Mouse (Mus musculus): ENCODE measurements at regions not wholly inside any gene's neighbourhood (a gene's known extent, or its start where the extent isn't known, plus 50 kb on each side); places are given as distances from the start of the nearest gene placed in this dataset.
"Not testable (repeated sequence)": the region's sequence is repeated elsewhere in the genome, so short reads cannot be mapped to it uniquely, and the experiment has no call there.

DNA sequence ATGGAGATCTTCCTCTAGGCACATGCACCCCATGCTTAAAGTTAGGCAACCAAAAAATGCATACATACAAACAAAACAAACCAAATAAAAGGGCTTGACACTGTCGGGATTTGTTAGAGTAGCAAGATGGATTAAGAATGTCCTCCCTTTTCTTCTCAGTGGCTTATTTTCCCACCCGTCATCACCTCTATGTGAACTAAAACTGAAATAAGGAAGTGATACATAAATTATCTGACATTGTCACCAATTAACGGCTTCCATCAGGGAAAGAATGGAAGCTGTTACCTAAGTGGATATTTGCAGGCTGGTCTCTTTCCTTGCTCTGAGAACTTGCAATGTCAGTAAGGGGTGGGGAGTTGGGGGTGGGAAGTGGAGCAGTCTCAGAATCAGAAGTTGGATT lies 541.5 kb downstream of the Diaph3 start:
- no peaks in the 10 kb centered on the region for H3K36me3 ChIP-seq (ENCODE audit: control insufficient read depth, insufficient read depth, low read length)
- H3K4me2 ChIP-seq: no peak overlapping the region
- DNase-seq (ENCODE audit: low spot score) (no peak), ATAC-seq (replicated peaks; ENCODE audit: low FRiP score) (no peak)
- H3K27me3 ChIP-seq (replicated peaks; ENCODE audit: control insufficient read depth, insufficient read depth, low read length): no peaks in the 10 kb centered on the region
- H3K4me1 ChIP-seq (replicated peaks; ENCODE audit: control insufficient read depth, insufficient read depth, low read length): no peaks in the 10 kb centered on the region
- H3K9ac ChIP-seq (ENCODE audit: low read depth, low read length): no peak overlapping the region
- 71% methylated on average over 3 of the region's 3 CpGs for WGBS
- H3K27ac ChIP-seq (ENCODE audit: low read depth, low read length): no peak overlapping the region
- H3K4me3 ChIP-seq (ENCODE audit: low read depth, low read length): no peak overlapping the region
- no peaks in the 10 kb centered on the region for H3K9me3 ChIP-seq (ENCODE audit: control insufficient read depth, low read length)

- H3K4me2 ChIP-seq: no peak overlapping the region
- no peak overlapping the region for H3K4me3 ChIP-seq (ENCODE audit: low read depth, low read length)
- H3K9me3 ChIP-seq (ENCODE audit: control insufficient read depth, low read length): no peaks in the 10 kb centered on the region
- H3K36me3 ChIP-seq (ENCODE audit: control insufficient read depth, insufficient read depth, low read length): no peaks in the 10 kb centered on the region
- ATAC-seq (replicated peaks; ENCODE audit: low FRiP score) (no peak), DNase-seq (ENCODE audit: low spot score) (no peak)
- H3K9ac ChIP-seq (ENCODE audit: low read depth, low read length): no peak overlapping the region
- no peaks in the 10 kb centered on the region for H3K4me1 ChIP-seq (replicated peaks; ENCODE audit: control insufficient read depth, insufficient read depth, low read length)
- 67% methylated on average over 2 of the region's 2 CpGs for WGBS
- H3K27me3 ChIP-seq (replicated peaks; ENCODE audit: control insufficient read depth, insufficient read depth, low read length): no peaks in the 10 kb centered on the region
- H3K27ac ChIP-seq (ENCODE audit: low read depth, low read length): no peak overlapping the region
These were observed 552.5 kb downstream of the Diaph3 start for GRCm38 (mm10) chr14:86588525-86588924.

DNA sequence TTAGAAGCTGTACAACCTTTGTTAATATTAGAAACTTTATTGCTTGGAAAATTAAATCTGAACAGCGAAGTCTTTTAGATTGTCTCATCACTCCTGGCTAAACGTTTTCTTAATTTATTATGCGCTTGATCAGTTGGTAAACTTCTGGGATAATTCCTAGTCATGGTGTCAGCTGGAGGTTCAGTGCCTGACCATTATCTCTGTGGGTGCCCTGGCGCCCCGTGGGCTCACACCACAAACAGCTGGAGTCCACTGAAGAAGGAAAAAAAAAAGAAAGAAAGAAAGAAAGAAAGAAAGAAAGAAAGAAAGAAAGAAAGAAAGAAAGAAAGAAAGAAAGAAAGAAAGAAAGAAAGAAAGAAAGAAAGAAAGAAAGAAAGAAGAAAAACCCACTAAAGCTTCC lies 555.1 kb downstream of the Diaph3 start:
- not testable (repeated sequence) for H3K9me3 ChIP-seq (ENCODE audit: control insufficient read depth, low read length); DNase-seq (ENCODE audit: low spot score); H3K4me3 ChIP-seq (ENCODE audit: low read depth, low read length); H3K27me3 ChIP-seq (replicated peaks; ENCODE audit: control insufficient read depth, insufficient read depth, low read length); H3K4me1 ChIP-seq (replicated peaks; ENCODE audit: control insufficient read depth, insufficient read depth, low read length); H3K27ac ChIP-seq (ENCODE audit: low read depth, low read length); ATAC-seq (replicated peaks; ENCODE audit: low FRiP score); H3K36me3 ChIP-seq (ENCODE audit: control insufficient read depth, insufficient read depth, low read length); H3K9ac ChIP-seq (ENCODE audit: low read depth, low read length); H3K4me2 ChIP-seq
- 66% methylated on average over 5 of the region's 5 CpGs for WGBS

DNA sequence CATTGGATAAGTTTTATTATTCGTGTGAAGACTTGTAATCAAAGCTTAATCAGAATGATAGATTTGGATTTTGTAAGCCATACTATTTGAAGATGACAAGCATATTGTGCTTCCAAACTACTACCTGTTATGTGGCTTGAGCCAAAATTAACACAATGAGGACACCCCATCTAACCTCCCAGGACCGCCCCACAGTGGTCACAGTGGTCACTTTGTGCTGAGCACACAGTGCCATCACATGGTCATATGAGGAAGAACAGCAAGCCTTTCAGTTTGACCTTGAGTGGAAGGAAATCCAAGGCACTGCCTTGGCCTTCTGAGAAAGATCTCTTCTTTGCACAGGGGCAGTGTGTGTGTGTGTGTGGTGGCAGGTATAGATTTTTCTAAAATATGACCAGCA lies 578.3 kb downstream of the Diaph3 start:
- H3K27me3 ChIP-seq (replicated peaks; ENCODE audit: control insufficient read depth, insufficient read depth, low read length): no peaks in the 10 kb centered on the region
- WGBS: 53% methylated on average over 2 of the region's 2 CpGs
- H3K9me3 ChIP-seq (ENCODE audit: control insufficient read depth, low read length): no peaks in the 10 kb centered on the region
- no peak for ATAC-seq (replicated peaks; ENCODE audit: low FRiP score)
- no peaks in the 10 kb centered on the region for H3K4me1 ChIP-seq (replicated peaks; ENCODE audit: control insufficient read depth, insufficient read depth, low read length)
- no peak for DNase-seq (ENCODE audit: low spot score)
- H3K27ac ChIP-seq (ENCODE audit: low read depth, low read length): no peak overlapping the region
- H3K36me3 ChIP-seq (ENCODE audit: control insufficient read depth, insufficient read depth, low read length): no peaks in the 10 kb centered on the region
- no peak overlapping the region for H3K4me2 ChIP-seq
- no peak overlapping the region for H3K9ac ChIP-seq (ENCODE audit: low read depth, low read length)
- no peak overlapping the region for H3K4me3 ChIP-seq (ENCODE audit: low read depth, low read length)

DNA sequence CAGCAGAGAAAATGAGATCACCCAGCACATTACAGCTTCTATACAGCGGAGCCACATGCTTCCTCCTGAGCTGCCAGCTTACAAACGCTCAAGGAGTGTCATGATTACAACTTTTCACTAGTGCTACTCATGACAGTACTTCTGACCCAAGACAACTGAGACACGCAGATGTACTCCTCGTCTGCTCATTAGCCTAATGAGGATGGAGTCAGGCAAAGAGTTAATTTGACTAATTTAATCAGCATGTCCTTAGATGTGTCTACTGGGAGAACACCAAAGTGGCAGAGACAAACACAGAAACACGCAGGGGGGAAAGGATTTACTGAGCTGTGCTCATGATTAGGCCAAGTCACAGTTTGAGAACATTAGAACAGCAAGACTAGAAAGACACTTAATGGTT lies 603.0 kb downstream of the Diaph3 start:
- no peak for ATAC-seq (replicated peaks; ENCODE audit: low FRiP score)

GRCm38 (mm10) chr14:86536341-86537027 lies 604.6 kb downstream of the Diaph3 start:
- Histone ChIP-seq H3K9ac (ENCODE audit: low read depth, low read length) (no peak overlapping the region), H3K27me3 (replicated peaks; ENCODE audit: control insufficient read depth, insufficient read depth, low read length) (no peaks in the 10 kb centered on the region), H3K4me2 (no peak overlapping the region), H3K4me1 (replicated peaks; ENCODE audit: control insufficient read depth, insufficient read depth, low read length) (no peaks in the 10 kb centered on the region), H3K27ac (ENCODE audit: low read depth, low read length) (no peak overlapping the region), H3K36me3 (ENCODE audit: control insufficient read depth, insufficient read depth, low read length) (no peaks in the 10 kb centered on the region), H3K4me3 (ENCODE audit: low read depth, low read length) (no peak overlapping the region), H3K9me3 (ENCODE audit: control insufficient read depth, low read length) (no peaks in the 10 kb centered on the region)
- 91% methylated on average over 1 of the region's 1 CpGs for WGBS
- ATAC-seq (replicated peaks; ENCODE audit: low FRiP score) (no peak), DNase-seq (ENCODE audit: low spot score) (no peak)

More for the DNA sequence above, 603.0 kb downstream of the Diaph3 start:
- H3K4me2 ChIP-seq: no peak overlapping the region
- no peaks in the 10 kb centered on the region for H3K27me3 ChIP-seq (replicated peaks; ENCODE audit: control insufficient read depth, insufficient read depth, low read length)
- no peak for DNase-seq (ENCODE audit: low spot score)
- H3K9me3 ChIP-seq (ENCODE audit: control insufficient read depth, low read length): no peaks in the 10 kb centered on the region
- 77% methylated on average over 5 of the region's 5 CpGs for WGBS
- no peak overlapping the region for H3K27ac ChIP-seq (ENCODE audit: low read depth, low read length)
- no peak overlapping the region for H3K9ac ChIP-seq (ENCODE audit: low read depth, low read length)
- no peaks in the 10 kb centered on the region for H3K36me3 ChIP-seq (ENCODE audit: control insufficient read depth, insufficient read depth, low read length)
- no peak overlapping the region for H3K4me3 ChIP-seq (ENCODE audit: low read depth, low read length)
- H3K4me1 ChIP-seq (replicated peaks; ENCODE audit: control insufficient read depth, insufficient read depth, low read length): no peaks in the 10 kb centered on the region

DNA sequence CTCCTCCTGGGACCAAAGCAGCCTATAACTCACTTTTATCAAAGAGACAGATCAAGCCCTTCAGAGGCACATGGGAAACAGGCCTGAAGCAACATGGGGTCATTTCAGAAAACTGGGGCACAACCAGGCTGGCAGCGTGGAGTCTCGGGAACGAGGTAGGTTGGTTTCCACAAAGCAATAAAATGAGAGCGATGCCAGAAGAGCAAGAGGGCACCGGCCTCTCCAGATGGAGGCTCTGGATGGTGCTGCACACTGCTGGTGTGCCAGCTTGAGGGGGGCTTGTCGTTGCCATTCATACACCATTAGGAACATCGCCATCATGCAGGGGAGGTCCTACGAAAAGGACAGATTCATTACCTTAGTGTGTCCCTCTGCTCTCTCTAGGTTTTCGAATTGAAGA lies 630.6 kb downstream of the Diaph3 start:
- H3K9ac ChIP-seq (ENCODE audit: low read depth, low read length): no peak overlapping the region
- H3K9me3 ChIP-seq (ENCODE audit: control insufficient read depth, low read length): no peaks in the 10 kb centered on the region
- H3K27me3 ChIP-seq (replicated peaks; ENCODE audit: control insufficient read depth, insufficient read depth, low read length): no peaks in the 10 kb centered on the region
- no peak overlapping the region for H3K4me2 ChIP-seq
- H3K4me1 ChIP-seq (replicated peaks; ENCODE audit: control insufficient read depth, insufficient read depth, low read length): no peaks in the 10 kb centered on the region
- ATAC-seq (replicated peaks; ENCODE audit: low FRiP score): no peak
- H3K27ac ChIP-seq (ENCODE audit: low read depth, low read length): no peak overlapping the region
- 87% methylated on average over 9 of the region's 9 CpGs for WGBS
- DNase-seq (ENCODE audit: low spot score): no peak
- H3K4me3 ChIP-seq (ENCODE audit: low read depth, low read length): no peak overlapping the region
- H3K36me3 ChIP-seq (ENCODE audit: control insufficient read depth, insufficient read depth, low read length): no peaks in the 10 kb centered on the region

GRCm38 (mm10) chr14:86509686-86510085 lies 631.3 kb downstream of the Diaph3 start:
- WGBS: 82% methylated on average over 6 of the region's 6 CpGs
- no peak overlapping the region for H3K27ac ChIP-seq (ENCODE audit: low read depth, low read length)
- H3K9me3 ChIP-seq (ENCODE audit: control insufficient read depth, low read length): no peaks in the 10 kb centered on the region
- no peaks in the 10 kb centered on the region for H3K36me3 ChIP-seq (ENCODE audit: control insufficient read depth, insufficient read depth, low read length)
- no peak overlapping the region for H3K9ac ChIP-seq (ENCODE audit: low read depth, low read length)
- H3K4me3 ChIP-seq (ENCODE audit: low read depth, low read length): no peak overlapping the region
- DNase-seq (ENCODE audit: low spot score): no peak
- no peak overlapping the region for H3K4me2 ChIP-seq
- no peaks in the 10 kb centered on the region for H3K4me1 ChIP-seq (replicated peaks; ENCODE audit: control insufficient read depth, insufficient read depth, low read length)
- no peaks in the 10 kb centered on the region for H3K27me3 ChIP-seq (replicated peaks; ENCODE audit: control insufficient read depth, insufficient read depth, low read length)
- ATAC-seq (replicated peaks; ENCODE audit: low FRiP score): no peak

DNA sequence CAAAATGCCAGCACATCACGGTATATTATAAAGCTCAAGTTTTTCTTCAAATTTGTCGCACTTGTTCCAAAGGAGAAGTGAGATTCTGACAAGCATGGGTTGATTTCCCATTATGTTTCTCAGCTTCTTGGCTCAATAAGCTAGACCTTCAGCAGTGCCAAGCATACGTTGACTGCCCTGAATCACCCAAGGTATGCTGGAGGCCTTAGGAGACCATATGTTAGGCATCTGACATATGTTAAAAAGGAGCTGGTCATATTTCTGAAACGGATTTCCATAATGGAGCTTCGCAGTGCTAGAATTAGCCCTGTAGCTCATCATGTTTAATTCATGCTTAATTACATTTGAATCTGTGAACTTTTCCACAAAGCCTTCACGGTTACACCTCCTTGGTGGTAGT lies 634.7 kb downstream of the Diaph3 start:
- no peak overlapping the region for H3K4me2 ChIP-seq
- H3K9ac ChIP-seq (ENCODE audit: low read depth, low read length): no peak overlapping the region
- H3K27me3 ChIP-seq (replicated peaks; ENCODE audit: control insufficient read depth, insufficient read depth, low read length): no peaks in the 10 kb centered on the region
- ATAC-seq (replicated peaks; ENCODE audit: low FRiP score) (no peak), DNase-seq (ENCODE audit: low spot score) (no peak)
- no peak overlapping the region for H3K27ac ChIP-seq (ENCODE audit: low read depth, low read length)
- H3K4me1 ChIP-seq (replicated peaks; ENCODE audit: control insufficient read depth, insufficient read depth, low read length): no peaks in the 10 kb centered on the region
- no peaks in the 10 kb centered on the region for H3K36me3 ChIP-seq (ENCODE audit: control insufficient read depth, insufficient read depth, low read length)
- no peak overlapping the region for H3K4me3 ChIP-seq (ENCODE audit: low read depth, low read length)
- no peaks in the 10 kb centered on the region for H3K9me3 ChIP-seq (ENCODE audit: control insufficient read depth, low read length)
- 82% methylated on average over 6 of the region's 6 CpGs for WGBS

Measured in liver, embryonic 11.5 days (tissue).